Mouse (Mus musculus): ENCODE results near the gene Sertad2. TPM values are rescaled to one million over a fixed set of nuclear protein-coding genes. Genes with fewer than 3 reads are reported as not detected.

Sertad2 gene
- total and polyA plus RNA-seq, 3 experiments = 5.9 to 13.1 (median 6.0) TPM

- no peak for DNase-seq (ENCODE audit: extremely low read depth)
- no peaks in the 10 kb centered on the region; the same call in 1 of the 2 replicates for H3K79me2 ChIP-seq (replicated peaks; ENCODE audit: control insufficient read depth, extremely low read depth, insufficient read depth, poor library complexity, severe bottlenecking)
- TF ChIP-seq MEF2A (IDR thresholded peaks at IDR 0.05; ENCODE audit: borderline replicate concordance, low read depth, low read length) (no peak), ELF1 (IDR thresholded peaks at IDR 0.05; ENCODE audit: low read depth, low read length) (no peak), CTCF (conservative IDR thresholded peaks at IDR 0.05 in 1 of 2, IDR thresholded peaks at IDR 0.05 in 1 of 2; ENCODE audit: low read depth in 2 of 2, low read length in 2 of 2) (no peak), NRF1 (IDR thresholded peaks at IDR 0.05; ENCODE audit: low read depth, low read length) (no peak), ETS1 (conservative IDR thresholded peaks at IDR 0.05; ENCODE audit: low read depth, low read length) (no peak), ZMIZ1 (IDR thresholded peaks at IDR 0.05; ENCODE audit: low read depth, low read length) (no peak), POLR2A (IDR thresholded peaks at IDR 0.05; ENCODE audit: low read depth, low read length) (no peak), TCF12 (IDR thresholded peaks at IDR 0.05; ENCODE audit: low read depth, low read length) (no peak)
- no peak overlapping the region for H3K27ac ChIP-seq (ENCODE audit: insufficient read depth, low read depth)
- no peak overlapping the region for H3K4me3 ChIP-seq (replicated peaks in 1 of 3; ENCODE audit: low read depth in 2 of 3, low read length in 2 of 3, poor library complexity in 1 of 3)
- dilution Hi-C loops (cut with MboI; ENCODE audit: extremely low pct_ligation_motif_present, extremely low pct_unique_long_range_greater_than_20kb, low sequenced_read_pairs) (no loop called here), in situ Hi-C loops (cut with MboI; ENCODE audit: low pct_ligation_motif_present, low pct_unique_long_range_greater_than_20kb, low sequenced_read_pairs) (no loop called here)
- H3K9ac ChIP-seq (ENCODE audit: insufficient read depth, low read depth) = no peak overlapping the region
- peaks cover 9 to 49% of the 10 kb centered on the region in 2 experiments for H3K4me1 ChIP-seq (ENCODE audit: control insufficient read depth in 1 of 2, insufficient read depth in 2 of 2)
- H3K27me3 ChIP-seq (replicated peaks) = no peaks in the 10 kb centered on the region
- no peak overlapping the region for H3K4me2 ChIP-seq (ENCODE audit: insufficient read depth, low read depth, poor library complexity, severe bottlenecking)
- no peaks in the 10 kb centered on the region for H3K9me3 ChIP-seq (replicated peaks; ENCODE audit: low read length)
- peaks cover 3 to 10% of the 10 kb centered on the region in 2 experiments for H3K36me3 ChIP-seq (replicated peaks in 1 of 2; ENCODE audit: control insufficient read depth in 1 of 2, insufficient read depth in 1 of 2, low read length in 1 of 2)
Observed at GRCm38 (mm10) chr11:20550196-20550595, 7.1 kb downstream of the Sertad2 start.

GRCm38 (mm10) chr11:20552059-20552458 is 9.0 kb downstream of the Sertad2 start:
- no peaks in the 10 kb centered on the region for H3K27me3 ChIP-seq (replicated peaks)
- TF ChIP-seq MAFK (IDR thresholded peaks at IDR 0.05; ENCODE audit: insufficient replicate concordance, low read length) (peak; percentile 83), MEF2A (IDR thresholded peaks at IDR 0.05; ENCODE audit: borderline replicate concordance, low read depth, low read length) (no peak)
- 0 out of 2 replicates have a peak overlapping the region, but pooled peaks have one; percentile 71 for H3K4me2 ChIP-seq (ENCODE audit: insufficient read depth, low read depth, poor library complexity, severe bottlenecking)
- in situ Hi-C loops (cut with MboI; ENCODE audit: low pct_ligation_motif_present, low pct_unique_long_range_greater_than_20kb, low sequenced_read_pairs) (no loop called here), dilution Hi-C loops (cut with MboI; ENCODE audit: extremely low pct_ligation_motif_present, extremely low pct_unique_long_range_greater_than_20kb, low sequenced_read_pairs) (no loop called here)
- H3K4me1 ChIP-seq (ENCODE audit: control insufficient read depth in 1 of 2, insufficient read depth in 2 of 2) = peaks cover 13 to 56% of the 10 kb centered on the region in 2 experiments
- H3K79me2 ChIP-seq (replicated peaks; ENCODE audit: control insufficient read depth, extremely low read depth, insufficient read depth, poor library complexity, severe bottlenecking) = no peaks in the 10 kb centered on the region
- no peak overlapping the region for H3K4me3 ChIP-seq (replicated peaks in 1 of 3; ENCODE audit: low read depth in 2 of 3, low read length in 2 of 3, poor library complexity in 1 of 3)
- H3K9me3 ChIP-seq (replicated peaks; ENCODE audit: low read length) = no peaks in the 10 kb centered on the region
- DNase-seq (ENCODE audit: extremely low read depth) = no peak
- H3K27ac ChIP-seq (ENCODE audit: insufficient read depth, low read depth) = no peak overlapping the region
- H3K36me3 ChIP-seq (replicated peaks in 1 of 2; ENCODE audit: control insufficient read depth in 1 of 2, insufficient read depth in 1 of 2, low read length in 1 of 2) = peaks cover 0 to 9% of the 10 kb centered on the region in 2 experiments
- no peak overlapping the region for H3K9ac ChIP-seq (ENCODE audit: insufficient read depth, low read depth)

GRCm38 (mm10) chr11:20552758-20553673 is 10.0 kb downstream of the Sertad2 start:
- H3K4me3 ChIP-seq (replicated peaks in 1 of 3; ENCODE audit: low read depth in 2 of 3, low read length in 2 of 3, poor library complexity in 1 of 3) = peak overlapping the region in 2 of 3 experiments; percentile 28 to 35
- dilution Hi-C loops (cut with MboI; ENCODE audit: extremely low pct_ligation_motif_present, extremely low pct_unique_long_range_greater_than_20kb, low sequenced_read_pairs) = no loop called here
- peak; percentile 88 for DNase-seq (ENCODE audit: extremely low read depth)
- TF ChIP-seq GABPA (IDR thresholded peaks at IDR 0.05; ENCODE audit: insufficient replicate concordance, low read depth, low read length) (no peak), MAX (IDR thresholded peaks at IDR 0.05; ENCODE audit: low read length) (no peak), JUN (IDR thresholded peaks at IDR 0.05; ENCODE audit: insufficient read depth, low read depth, low read length) (peak; percentile 69), ELF1 (IDR thresholded peaks at IDR 0.05; ENCODE audit: low read depth, low read length) (0 out of 2 replicates have a peak, but pooled peaks have one; percentile 39), KAT2A (IDR thresholded peaks at IDR 0.05; ENCODE audit: insufficient replicate concordance, low read length) (no peak), POLR2A (IDR thresholded peaks at IDR 0.05; ENCODE audit: low read depth, low read length) (no peak), JUND (conservative IDR thresholded peaks at IDR 0.05; ENCODE audit: low read depth, low read length) (peak; percentile 54), MEF2A (IDR thresholded peaks at IDR 0.05; ENCODE audit: borderline replicate concordance, low read depth, low read length) (peak; percentile 98), USF1 (IDR thresholded peaks at IDR 0.05; ENCODE audit: low read depth, low read length) (no peak), ETS1 (conservative IDR thresholded peaks at IDR 0.05; ENCODE audit: low read depth, low read length) (peak; percentile 78), ZMIZ1 (IDR thresholded peaks at IDR 0.05; ENCODE audit: low read depth, low read length) (no peak), RCOR1 (conservative IDR thresholded peaks at IDR 0.05; ENCODE audit: low read depth, low read length) (peak; percentile 78; the same call in 1 of the 2 replicates), EP300 (IDR thresholded peaks at IDR 0.05; ENCODE audit: low read length) (peak; percentile 89), SMC3 (IDR thresholded peaks at IDR 0.05; ENCODE audit: low read depth, low read length) (peak; percentile 22), MAFK (IDR thresholded peaks at IDR 0.05; ENCODE audit: insufficient replicate concordance, low read length) (peak; percentile 69), TBP (conservative IDR thresholded peaks at IDR 0.05; ENCODE audit: low read depth, low read length) (peak; percentile 58; the same call in 1 of the 2 replicates), MAZ (IDR thresholded peaks at IDR 0.05; ENCODE audit: low read depth, low read length) (peak; percentile 12; the same call in 1 of the 2 replicates), MYC (IDR thresholded peaks at IDR 0.05; ENCODE audit: low read depth, low read length) (no peak), TCF12 (IDR thresholded peaks at IDR 0.05; ENCODE audit: low read depth, low read length) (peak; percentile 85)

More at GRCm38 (mm10) chr11:20552758-20553673, 10.0 kb downstream of the Sertad2 start:
- in situ Hi-C loops (cut with MboI; ENCODE audit: low pct_ligation_motif_present, low pct_unique_long_range_greater_than_20kb, low sequenced_read_pairs) = no loop called here
- peak overlapping the region; percentile 71 for H3K4me2 ChIP-seq (ENCODE audit: insufficient read depth, low read depth, poor library complexity, severe bottlenecking)
- H3K79me2 ChIP-seq (replicated peaks; ENCODE audit: control insufficient read depth, extremely low read depth, insufficient read depth, poor library complexity, severe bottlenecking) = no peaks in the 10 kb centered on the region
- H3K9ac ChIP-seq (ENCODE audit: insufficient read depth, low read depth) = peak overlapping the region; percentile 61
- peaks cover 0 to 12% of the 10 kb centered on the region in 2 experiments for H3K36me3 ChIP-seq (replicated peaks in 1 of 2; ENCODE audit: control insufficient read depth in 1 of 2, insufficient read depth in 1 of 2, low read length in 1 of 2)
- H3K27ac ChIP-seq (ENCODE audit: insufficient read depth, low read depth) = peak overlapping the region; percentile 61
- peaks cover 13 to 59% of the 10 kb centered on the region in 2 experiments for H3K4me1 ChIP-seq (ENCODE audit: control insufficient read depth in 1 of 2, insufficient read depth in 2 of 2)
- no peaks in the 10 kb centered on the region for H3K27me3 ChIP-seq (replicated peaks)
- H3K9me3 ChIP-seq (replicated peaks; ENCODE audit: low read length) = no peaks in the 10 kb centered on the region
